In the genomic region with DNA sequence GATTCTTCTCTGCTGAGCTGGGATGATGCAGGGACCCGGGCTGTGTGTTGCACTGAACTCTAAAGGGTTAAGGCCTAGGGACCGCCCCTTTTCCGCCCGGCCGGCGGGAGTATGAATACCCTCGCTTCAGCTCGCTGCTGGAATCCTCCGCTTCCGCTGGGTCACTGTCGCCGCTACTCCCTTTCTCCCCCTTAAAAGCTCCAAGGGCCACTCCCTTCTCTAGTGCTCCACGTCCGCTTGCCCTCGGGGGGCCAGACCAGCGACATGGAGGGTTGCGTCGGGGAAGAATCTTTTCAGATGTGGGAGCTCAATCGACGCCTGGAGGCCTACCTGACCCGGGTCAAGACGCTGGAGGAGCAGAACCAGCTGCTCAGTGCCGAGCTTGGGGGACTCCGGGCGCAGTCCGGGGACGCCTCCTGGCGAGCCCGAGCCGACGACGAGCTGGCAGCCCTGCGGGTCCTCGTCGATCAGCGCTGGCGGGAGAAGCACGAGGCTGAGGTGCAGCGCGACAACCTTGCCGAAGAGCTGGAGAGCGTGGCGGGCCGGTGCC, we compare ENCODE assay signal across 8 mouse cellular contexts. TPM values are rescaled to one million over a fixed set of nuclear protein-coding genes. Genes with fewer than 3 reads are reported as not detected.
DNase-seq lines count a peak whose midpoint lies in the region; ATAC-seq and TF ChIP-seq lines count a peak whose summit lies in the region.

Nes (plus strand) TSS at position 140 of the 550 bp plus-strand sequence.

- peak within 1 kb of the TSS; percentile 78 for H3K4me2 ChIP-seq in intestine, postnatal 0 days (replicated peaks; ENCODE audit: low read depth)

- no peak within 1 kb of the TSS for H3K27ac ChIP-seq in cerebellum, adult 2 months (ENCODE audit: insufficient read depth, low read length)
- peak within 1 kb of the TSS; percentile 41; the same call in 1 of the 2 replicates for H3K27ac ChIP-seq in intestine, postnatal 0 days (ENCODE audit: low read depth, low read length)

- DNase-seq in cerebellum, postnatal 10 days: peak; percentile 55 to 63
- DNase-seq in cerebellum, adult 2 months: no peak
- DNase-seq in heart, adult 18-20 months: peak; percentile 82 to 85
- DNase-seq in lung, adult 2 months: peak; percentile 59
- DNase-seq in retina, embryonic 14.5 days (ENCODE audit: low spot score): peak; percentile 93
- DNase-seq in layer of hippocampus, adult 9-11 months: no peak

- peak within 1 kb of the TSS; percentile 62 for H3K9ac ChIP-seq in intestine, postnatal 0 days (ENCODE audit: low read depth, low read length)

- no peak for TF ChIP-seq POLR2A in cerebellum, adult 2 months (IDR thresholded peaks at IDR 0.05; ENCODE audit: borderline replicate concordance, insufficient read depth, low read length)
- TF ChIP-seq POLR2A in lung, adult 2 months (IDR thresholded peaks at IDR 0.05; ENCODE audit: borderline replicate concordance, extremely low read depth, low read depth, low read length): peak; percentile 96

- no peak within 1 kb of the TSS for H3K4me3 ChIP-seq in cerebellum, adult 2 months (replicated peaks; ENCODE audit: insufficient read depth, low read depth, low read length)
- peak within 1 kb of the TSS; percentile 52 for H3K4me3 ChIP-seq in intestine, postnatal 0 days (ENCODE audit: low read depth, low read length)
- peak within 1 kb of the TSS; percentile 74 for H3K4me3 ChIP-seq in lung, adult 2 months (replicated peaks; ENCODE audit: extremely low read depth, low read depth, low read length)

- H3K9me3 ChIP-seq in intestine, postnatal 0 days (ENCODE audit: control insufficient read depth): no peaks in the 10 kb centered on the region

- ATAC-seq in common myeloid progenitor, adult 5-6 weeks (replicated peaks; ENCODE audit: low read depth, poor library complexity, severe bottlenecking): peak; percentile 51
- peak; percentile 25 for ATAC-seq in intestine, postnatal 0 days

- H3K4me1 ChIP-seq in cerebellum, adult 2 months (ENCODE audit: control insufficient read depth, insufficient read depth, low read length): peaks cover 7% of the 10 kb centered on the region; the same call in 1 of the 2 replicates
- H3K4me1 ChIP-seq in intestine, postnatal 0 days (replicated peaks; ENCODE audit: control insufficient read depth, insufficient read depth, low read length): peaks cover 21% of the 10 kb centered on the region
- H3K4me1 ChIP-seq in lung, adult 2 months (ENCODE audit: control insufficient read depth, insufficient read depth, low read length): peaks cover 9% of the 10 kb centered on the region

- H3K36me3 ChIP-seq in intestine, postnatal 0 days (ENCODE audit: control insufficient read depth, insufficient read depth): peaks cover 10% of the 10 kb centered on the region; the same call in 1 of the 2 replicates

- WGBS in cerebellum, adult 2 months: under 1% methylated on average over 44 of the region's 44 CpGs
- under 1% methylated on average over 44 of the region's 44 CpGs for WGBS in intestine, postnatal 0 days
- WGBS in lung, adult 2 months: under 1% methylated on average over 44 of the region's 44 CpGs

- H3K27me3 ChIP-seq in cerebellum, adult 2 months (ENCODE audit: control insufficient read depth, insufficient read depth, low read length): peaks cover 5% of the 10 kb centered on the region
- H3K27me3 ChIP-seq in intestine, postnatal 0 days (replicated peaks; ENCODE audit: control insufficient read depth, insufficient read depth, low read length): 0 out of 2 replicates have a peak, but pooled peaks cover 12% of the 10 kb centered on the region

- TF ChIP-seq CTCF in cerebellum, adult 2 months (IDR thresholded peaks at IDR 0.05; ENCODE audit: borderline replicate concordance, insufficient read depth, low read depth, low read length): no peak
- 0 out of 2 replicates have a peak, but pooled peaks have one; percentile 7 for TF ChIP-seq CTCF in intestine, postnatal 0 days (IDR thresholded peaks at IDR 0.05; ENCODE audit: low read depth)
- no peak for TF ChIP-seq CTCF in lung, adult 2 months (IDR thresholded peaks at IDR 0.05; ENCODE audit: insufficient read depth, low read length)

RNA-seq across cellular contexts. Expression of gene Nes, which starts in this region (rescaled TPM):
- 2.7 and 3.4 TPM in 2 replicates for polyA plus RNA-seq in cerebellum, adult 2 months (2012; rRNA removed)
- 0.09 TPM in 1 of 2 replicates, not detected in the other for total RNA-seq in common myeloid progenitor, adult 5-6 weeks (2017)
- total RNA-seq in heart, adult 18-20 months (2021): 10 to 100 TPM; 12.5 to 24.8 TPM
- polyA plus RNA-seq in intestine, postnatal 0 days (2015; fragmentation: Nextera tagmentation; extraction: Ambion mirVana): 9.2 and 9.5 TPM in 2 replicates
- polyA plus RNA-seq in lung, adult 2 months (2012; rRNA removed): 26.4 and 31.4 TPM in 2 replicates

Comparison
In these comparisons a context has a peak if more than half of its experiments do, and no peak if none do; other contexts are left out.
1. RNA of gene Nes (total RNA-seq): 12.5 to 24.8 TPM in heart, adult 18-20 months; 0.09 TPM in common myeloid progenitor, adult 5-6 weeks; every median in the first group is over 10 times any median in the second.
2. DNase-seq: peak in cerebellum, postnatal 10 days (2 of 2), heart, adult 18-20 months (2 of 2), lung, adult 2 months (single experiment) and retina, embryonic 14.5 days (single experiment); none in cerebellum, adult 2 months (0 of 2) and layer of hippocampus, adult 9-11 months (single experiment).
3. Peak in ATAC-seq in common myeloid progenitor, adult 5-6 weeks; RNA of the gene not detected or under 1 TPM.